Mouse (Mus musculus): ENCODE data around the gene Sec24c.

GRCm38 (mm10) chr14:20651000-20651399 is 23.1 kb upstream of the Sec24c start:
- TF ChIP-seq TAL1 (IDR thresholded peaks at IDR 0.05; ENCODE audit: low read length): no peak
- no peak for TF ChIP-seq GATA1 (IDR thresholded peaks at IDR 0.05; ENCODE audit: low read length)
